Mouse (Mus musculus): Measurements from ENCODE around the gene Twnk. TPM values are rescaled to one million over a fixed set of nuclear protein-coding genes. Genes with fewer than 3 reads are reported as not detected.
A peak's percentile ranks its signal among the peaks of the same experiment; 100 is the strongest.

Gene Twnk
- total RNA-seq (2021), result 10 to 100 TPM; 13.2 to 14.7 TPM
- long read RNA-seq, experiment 1, transcript Twnk-201 (5 exons, 3,488 nt), result major isoform, 8 of 27 reads
- long read RNA-seq, experiment 1, partial matches to known transcripts, result 3 of 27 reads
- long read RNA-seq, experiment 1, other reads (novel, unspliced or antisense), result 15 of 27 reads
- long read RNA-seq, experiment 2, transcript Twnk-201 (5 exons, 3,488 nt), result major isoform, 6 of 15 reads
- long read RNA-seq, experiment 2, partial matches to known transcripts, result 1 of 15 reads
- long read RNA-seq, experiment 2, other reads (novel, unspliced or antisense), result 5 of 15 reads

GRCm38 (mm10) chr19:45005444-45005843 is at the start of gene Twnk:
Twnk (plus strand) TSS chr19:45005663.
- intact Hi-C loops (cut with DNase I), result no loop called here

DNA sequence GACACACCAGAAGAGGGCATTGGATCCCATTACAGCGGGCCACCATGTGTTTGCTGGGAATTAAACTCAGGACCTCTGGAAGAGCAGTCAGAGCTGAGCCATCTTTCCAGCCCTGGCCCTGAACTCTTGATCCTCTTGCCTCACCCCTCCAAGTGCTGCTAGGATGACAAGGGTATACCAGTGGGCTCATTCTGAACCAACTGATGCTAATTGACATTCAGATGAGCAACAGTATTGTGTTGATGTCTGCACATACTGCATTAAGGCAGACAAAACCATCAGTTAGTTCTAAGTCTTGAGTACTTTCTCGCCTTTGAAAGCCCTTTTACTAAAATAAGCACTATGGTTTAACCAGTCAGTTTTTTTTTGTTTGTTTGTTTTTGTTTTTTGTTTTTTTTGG is 45.8 kb upstream of the Twnk start:
- DNase-seq (ENCODE audit: low spot score in 2 of 2), result no peak
- intact Hi-C loops (cut with DNase I), result no loop called here

More at GRCm38 (mm10) chr19:45005444-45005843, at the start of gene Twnk:
- no peak for DNase-seq (ENCODE audit: low spot score in 2 of 2)

DNA sequence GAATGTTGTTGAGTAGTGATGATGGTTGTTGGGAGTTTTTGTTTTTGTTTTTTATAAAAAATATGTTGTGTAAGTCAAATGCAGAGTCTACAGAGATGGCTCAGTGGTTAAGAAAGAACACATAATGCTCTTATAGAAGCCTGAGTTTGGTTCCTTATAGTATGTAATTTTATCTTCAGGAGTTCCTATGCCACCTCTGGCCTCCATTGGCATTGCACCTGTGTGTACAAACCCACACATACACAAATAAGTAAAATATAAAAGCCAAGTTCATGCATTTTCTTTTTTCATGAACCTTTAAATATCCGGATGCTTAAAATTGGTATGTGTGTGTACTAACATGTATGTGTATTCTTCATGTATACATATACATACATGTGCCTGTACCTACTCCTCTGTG is 39.5 kb upstream of the Twnk start:
- DNase-seq (ENCODE audit: low spot score in 2 of 2), result no peak
- intact Hi-C loops (cut with DNase I), result no loop called here

DNA sequence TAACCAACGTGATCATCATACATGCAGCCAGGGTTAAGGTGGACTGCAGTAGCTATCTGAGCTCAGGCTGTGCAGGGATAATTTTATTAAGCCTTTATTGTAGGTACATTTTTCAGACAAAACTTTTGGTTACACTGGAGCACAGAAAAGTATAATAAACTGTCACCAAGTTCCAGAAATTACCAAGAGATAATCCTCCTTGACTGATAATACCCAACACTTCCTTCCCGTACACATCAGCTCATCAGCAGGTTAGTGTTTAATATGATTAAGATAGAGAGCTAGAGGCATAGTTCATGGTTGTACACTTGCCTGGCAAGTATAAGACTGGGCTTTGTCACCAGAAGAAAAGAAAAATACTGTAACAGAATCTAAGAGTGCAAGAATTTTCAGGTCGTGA is 37.1 kb upstream of the Twnk start:
- no peak for DNase-seq (ENCODE audit: low spot score in 2 of 2)
- intact Hi-C loops (cut with DNase I), result no loop called here

GRCm38 (mm10) chr19:44976636-44977035 is 28.8 kb upstream of the Twnk start:
- no peak for DNase-seq (ENCODE audit: low spot score in 2 of 2)
- intact Hi-C loops (cut with DNase I), result no loop called here

GRCm38 (mm10) chr19:44977148-44977547 is 28.3 kb upstream of the Twnk start:
- DNase-seq (ENCODE audit: low spot score in 2 of 2), result no peak
- intact Hi-C loops (cut with DNase I), result no loop called here

GRCm38 (mm10) chr19:44980787-44981186 is 24.7 kb upstream of the Twnk start:
- no peak for DNase-seq (ENCODE audit: low spot score in 2 of 2)
- intact Hi-C loops (cut with DNase I), result no loop called here

- intact Hi-C loops (cut with DNase I), result no loop called here
- DNase-seq (ENCODE audit: low spot score in 2 of 2), result no peak
Measured at GRCm38 (mm10) chr19:44982477-44983115, 22.9 kb upstream of the Twnk start.

GRCm38 (mm10) chr19:44983366-44983765 is 22.1 kb upstream of the Twnk start:
- intact Hi-C loops (cut with DNase I), result no loop called here
- no peak for DNase-seq (ENCODE audit: low spot score in 2 of 2)

GRCm38 (mm10) chr19:44984420-44984819 is 21.0 kb upstream of the Twnk start:
- no peak for DNase-seq (ENCODE audit: low spot score in 2 of 2)
- intact Hi-C loops (cut with DNase I), result no loop called here

GRCm38 (mm10) chr19:44985159-44985988 is 20.1 kb upstream of the Twnk start:
- intact Hi-C loops (cut with DNase I), result loop anchor here (5.0 kb wide), 1 partner anchor 47 kb away; no protein-coding TSS in a partner anchor

GRCm38 (mm10) chr19:44987004-44987403 is 18.5 kb upstream of the Twnk start:
- DNase-seq (ENCODE audit: low spot score in 2 of 2), result no peak
- intact Hi-C loops (cut with DNase I), result loop anchor here (5.0 kb wide), 1 partner anchor 45 kb away; no protein-coding TSS in a partner anchor

More at GRCm38 (mm10) chr19:44985159-44985988, 20.1 kb upstream of the Twnk start:
- DNase-seq (ENCODE audit: low spot score in 2 of 2), result no peak

DNA sequence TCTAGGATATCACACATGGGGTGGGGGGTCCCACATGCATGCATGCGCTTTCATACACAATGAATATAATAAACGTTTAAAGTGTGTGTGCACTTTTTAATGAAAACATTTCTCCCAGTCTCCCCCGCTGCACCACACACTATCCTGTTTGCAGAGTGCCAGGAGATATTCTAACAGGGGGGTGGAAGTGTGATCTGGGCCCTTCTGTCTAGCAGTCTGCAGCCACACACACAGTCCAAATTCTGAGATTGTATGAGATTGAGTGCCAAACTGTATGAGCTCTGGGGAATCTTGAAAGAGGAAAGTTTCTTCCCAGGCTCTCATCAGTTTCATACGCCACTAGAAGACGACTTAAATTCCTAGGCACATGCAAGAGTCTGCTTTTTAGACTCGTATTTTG is 17.6 kb upstream of the Twnk start:
- intact Hi-C loops (cut with DNase I), result loop anchor here (5.0 kb wide), 1 partner anchor 44 kb away; no protein-coding TSS in a partner anchor
- peak; percentile 57 to 61 for DNase-seq (ENCODE audit: low spot score in 2 of 2)

DNA sequence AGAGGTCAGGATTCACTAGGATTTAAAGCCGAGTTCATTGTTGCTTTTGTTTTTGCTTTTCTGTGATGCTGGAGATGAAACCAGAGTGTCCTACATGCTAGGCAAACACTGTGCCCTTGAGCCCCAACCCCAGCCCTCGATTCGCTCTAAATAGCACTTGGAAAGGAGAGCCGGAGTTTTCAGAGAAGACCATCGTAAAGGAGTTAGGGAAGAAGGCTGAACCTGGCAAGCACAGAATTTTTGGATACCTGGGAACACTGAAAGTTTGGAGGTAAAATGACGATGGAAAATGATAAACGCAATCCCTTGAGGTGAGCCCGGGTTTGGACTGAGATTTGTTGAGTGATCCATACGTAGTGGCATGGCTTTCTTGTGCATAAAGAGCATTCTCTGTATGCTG is 17.1 kb upstream of the Twnk start:
- intact Hi-C loops (cut with DNase I), result loop anchor here (5.0 kb wide), 1 partner anchor 44 kb away; no protein-coding TSS in a partner anchor
- DNase-seq (ENCODE audit: low spot score in 2 of 2), result no peak

- no peak for DNase-seq (ENCODE audit: low spot score in 2 of 2)
- intact Hi-C loops (cut with DNase I), result loop anchor here (5.0 kb wide), 1 partner anchor 43 kb away; no protein-coding TSS in a partner anchor
Measured at GRCm38 (mm10) chr19:44988831-44989566, 16.5 kb upstream of the Twnk start, which contains the start of gene Sema4g. Sema4g (plus strand) TSS chr19:44989101.

DNA sequence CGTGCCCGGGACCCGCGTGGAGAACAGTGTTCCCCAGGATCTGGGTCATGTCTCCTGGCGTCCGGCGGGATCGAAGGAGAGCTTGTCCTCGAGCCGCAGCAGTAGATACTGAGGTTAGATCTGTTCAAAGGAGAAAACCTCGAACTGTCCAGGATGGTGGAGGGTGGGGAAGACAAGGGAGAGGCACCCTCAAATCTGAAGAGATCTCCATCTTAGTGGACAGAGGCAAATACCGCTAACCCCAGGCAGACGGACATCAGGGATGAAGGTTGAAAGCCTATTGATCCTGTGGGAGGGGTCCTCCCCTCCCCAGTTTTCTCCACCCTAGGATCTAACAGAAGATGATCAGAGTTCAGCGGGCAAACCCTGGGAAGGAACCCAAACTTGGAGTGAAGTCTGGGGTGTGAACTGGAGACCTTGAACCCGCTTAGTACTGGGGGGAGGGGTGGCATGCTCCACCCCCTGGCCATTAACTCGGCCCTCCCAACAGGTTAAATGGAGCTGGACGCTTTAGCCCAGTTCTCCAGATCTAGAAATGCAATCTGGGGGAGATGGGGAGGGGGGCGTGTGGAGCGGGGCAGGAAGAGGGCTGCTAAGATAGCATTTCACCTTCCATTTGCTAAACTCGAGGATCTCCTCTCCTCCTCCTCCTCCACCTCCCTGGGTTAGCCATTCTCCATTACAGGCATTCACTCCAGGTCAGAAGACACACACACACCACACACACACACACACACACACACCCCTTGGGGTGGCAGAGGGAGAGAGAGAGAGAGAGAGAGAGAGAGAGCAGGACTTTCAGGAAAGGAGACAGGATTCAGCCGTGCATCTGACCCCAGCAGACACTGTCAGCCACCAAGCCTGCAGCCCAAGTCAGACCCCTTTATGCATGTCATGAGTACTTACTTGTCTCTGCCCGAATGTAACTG is 15.6 kb upstream of the Twnk start:
- intact Hi-C loops (cut with DNase I), result loop anchor here (5.0 kb wide), 1 partner anchor 42 kb away; no protein-coding TSS in a partner anchor

GRCm38 (mm10) chr19:44991031-44991430 is 14.4 kb upstream of the Twnk start:
- intact Hi-C loops (cut with DNase I), result no loop called here
- no peak for DNase-seq (ENCODE audit: low spot score in 2 of 2)

More for the DNA sequence above, 15.6 kb upstream of the Twnk start:
- no peak for DNase-seq (ENCODE audit: low spot score in 2 of 2)

DNA sequence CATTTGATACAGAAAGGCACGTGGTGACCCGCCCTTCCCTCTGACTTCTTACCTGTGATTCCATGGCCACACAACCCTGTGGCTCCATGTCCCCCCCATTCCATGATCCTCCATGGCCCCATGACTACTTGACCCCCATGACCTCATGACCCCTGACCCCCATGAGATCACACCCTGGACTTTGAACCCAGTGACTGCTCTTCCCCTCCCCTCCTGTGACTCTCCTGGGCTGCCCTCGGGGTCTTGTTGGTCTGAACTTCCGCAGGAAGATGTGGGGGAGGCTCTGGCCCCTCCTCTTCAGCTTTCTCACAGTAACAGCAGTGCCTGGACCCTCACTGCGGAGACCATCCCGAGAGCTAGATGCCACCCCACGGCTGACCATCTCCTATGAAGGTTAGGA is 13.2 kb upstream of the Twnk start:
- DNase-seq (ENCODE audit: low spot score in 2 of 2), result no peak
- intact Hi-C loops (cut with DNase I), result no loop called here
